Mouse (Mus musculus): Measurements from ENCODE around the gene Pakap.

Pakap gene

GRCm38 (mm10) chr4:57592751-57593150 lies 24.8 kb downstream of the Pakap start:
- no peak for DNase-seq (ENCODE audit: low read depth, low spot score)

DNA sequence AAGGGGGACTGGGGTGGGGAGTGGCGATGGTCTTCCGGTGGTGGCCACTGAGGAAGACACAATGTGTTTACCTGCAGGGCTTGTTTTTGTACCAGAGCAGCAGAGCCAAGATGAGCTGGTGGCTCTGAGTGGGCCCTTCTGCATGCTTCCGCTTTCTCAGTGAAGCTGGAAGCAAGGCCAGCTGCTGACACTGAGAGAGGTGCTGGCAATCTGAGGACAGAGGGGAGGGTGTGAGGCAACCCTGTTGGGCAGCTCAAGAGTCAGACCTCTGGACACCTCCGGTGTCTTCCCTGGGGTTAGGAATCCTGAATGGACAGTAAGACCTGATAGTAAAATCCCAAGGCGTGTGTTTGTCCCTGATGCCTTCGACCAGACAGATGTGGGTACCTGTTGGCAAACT lies 32.0 kb downstream of the Pakap start:
- DNase-seq (ENCODE audit: low read depth, low spot score), result no peak
- H3K27me3 ChIP-seq (ENCODE audit: control insufficient read depth, insufficient read depth, low read length, poor library complexity, severe bottlenecking), result no peaks in the 10 kb centered on the region
- H3K36me3 ChIP-seq (ENCODE audit: control insufficient read depth, insufficient read depth, low read length, poor library complexity, severe bottlenecking), result no peaks in the 10 kb centered on the region

More at GRCm38 (mm10) chr4:57592751-57593150, 24.8 kb downstream of the Pakap start:
- Histone ChIP-seq H3K36me3 (ENCODE audit: control insufficient read depth, insufficient read depth, low read length, poor library complexity, severe bottlenecking) (no peaks in the 10 kb centered on the region), H3K27me3 (ENCODE audit: control insufficient read depth, insufficient read depth, low read length, poor library complexity, severe bottlenecking) (no peaks in the 10 kb centered on the region)

- H3K27me3 ChIP-seq (ENCODE audit: control insufficient read depth, insufficient read depth, low read length, poor library complexity, severe bottlenecking), result no peaks in the 10 kb centered on the region
- H3K36me3 ChIP-seq (ENCODE audit: control insufficient read depth, insufficient read depth, low read length, poor library complexity, severe bottlenecking), result no peaks in the 10 kb centered on the region
- DNase-seq (ENCODE audit: low read depth, low spot score), result no peak
Observed at GRCm38 (mm10) chr4:57600685-57601457, 32.9 kb downstream of the Pakap start.

DNA sequence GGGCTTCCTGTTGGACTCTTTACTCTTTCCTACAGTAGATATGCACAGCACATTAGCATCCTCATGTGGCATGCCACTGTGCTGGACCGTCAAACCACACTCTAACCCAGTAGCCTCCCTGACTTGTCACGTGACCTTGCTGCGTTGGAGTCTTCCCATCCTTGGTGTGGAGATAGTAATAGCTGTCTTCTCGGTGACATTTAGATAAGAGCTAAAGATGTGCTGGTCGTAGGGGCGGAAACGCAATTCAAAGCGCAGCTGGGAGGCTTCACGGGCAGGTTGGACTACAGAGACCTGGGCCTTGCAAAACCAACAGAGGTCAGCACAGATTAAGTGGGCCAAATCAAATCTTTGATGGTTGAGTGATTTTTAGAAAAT lies 33.5 kb downstream of the Pakap start:
- no peak for DNase-seq (ENCODE audit: low read depth, low spot score)
- Histone ChIP-seq H3K27me3 (ENCODE audit: control insufficient read depth, insufficient read depth, low read length, poor library complexity, severe bottlenecking) (no peaks in the 10 kb centered on the region), H3K36me3 (ENCODE audit: control insufficient read depth, insufficient read depth, low read length, poor library complexity, severe bottlenecking) (no peaks in the 10 kb centered on the region)

- Histone ChIP-seq H3K27me3 (ENCODE audit: control insufficient read depth, insufficient read depth, low read length, poor library complexity, severe bottlenecking) (no peaks in the 10 kb centered on the region), H3K36me3 (ENCODE audit: control insufficient read depth, insufficient read depth, low read length, poor library complexity, severe bottlenecking) (no peaks in the 10 kb centered on the region)
- no peak for DNase-seq (ENCODE audit: low read depth, low spot score)
Observed at GRCm38 (mm10) chr4:57601903-57602617, 34.1 kb downstream of the Pakap start.

GRCm38 (mm10) chr4:57606258-57606657 lies 38.3 kb downstream of the Pakap start:
- no peaks in the 10 kb centered on the region for H3K36me3 ChIP-seq (ENCODE audit: control insufficient read depth, insufficient read depth, low read length, poor library complexity, severe bottlenecking)
- no peaks in the 10 kb centered on the region for H3K27me3 ChIP-seq (ENCODE audit: control insufficient read depth, insufficient read depth, low read length, poor library complexity, severe bottlenecking)
- DNase-seq (ENCODE audit: low read depth, low spot score), result no peak

DNA sequence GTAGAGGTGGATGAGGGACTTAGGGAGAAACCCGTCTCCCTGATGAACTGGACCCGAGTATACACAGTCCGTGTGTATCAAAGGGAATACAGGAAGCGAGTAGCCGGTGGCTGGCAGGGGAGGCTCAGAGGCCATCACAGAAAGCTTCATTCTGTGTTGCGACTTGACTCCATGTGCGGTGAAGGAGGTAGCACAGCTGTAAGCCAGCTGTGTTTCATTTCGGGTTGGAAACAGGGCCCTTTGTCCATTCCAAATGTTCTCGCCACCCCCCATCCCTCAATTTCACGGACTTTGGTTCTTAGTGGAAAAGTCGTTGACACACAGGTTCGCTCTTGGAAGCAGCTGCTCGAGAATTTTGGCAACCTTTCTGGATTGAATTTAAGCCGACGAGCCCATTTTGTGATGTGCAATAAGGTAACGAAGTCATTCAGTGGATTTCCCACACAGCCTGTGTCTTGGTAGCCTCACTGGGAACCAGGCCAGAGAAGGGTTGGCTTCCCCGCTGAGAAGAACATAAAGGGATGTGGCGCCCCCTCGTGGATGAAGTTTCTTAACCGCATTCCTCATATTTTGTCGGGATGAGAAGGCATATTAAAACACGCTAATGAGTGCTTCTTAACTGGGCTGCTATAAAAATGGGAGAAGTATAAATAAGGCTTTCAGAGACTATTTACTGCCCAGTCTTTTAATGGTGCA lies 39.4 kb downstream of the Pakap start:
- Histone ChIP-seq H3K27me3 (ENCODE audit: control insufficient read depth, insufficient read depth, low read length, poor library complexity, severe bottlenecking) (no peaks in the 10 kb centered on the region), H3K36me3 (ENCODE audit: control insufficient read depth, insufficient read depth, low read length, poor library complexity, severe bottlenecking) (no peaks in the 10 kb centered on the region)
- peak; percentile 16 for DNase-seq (ENCODE audit: low read depth, low spot score)

DNA sequence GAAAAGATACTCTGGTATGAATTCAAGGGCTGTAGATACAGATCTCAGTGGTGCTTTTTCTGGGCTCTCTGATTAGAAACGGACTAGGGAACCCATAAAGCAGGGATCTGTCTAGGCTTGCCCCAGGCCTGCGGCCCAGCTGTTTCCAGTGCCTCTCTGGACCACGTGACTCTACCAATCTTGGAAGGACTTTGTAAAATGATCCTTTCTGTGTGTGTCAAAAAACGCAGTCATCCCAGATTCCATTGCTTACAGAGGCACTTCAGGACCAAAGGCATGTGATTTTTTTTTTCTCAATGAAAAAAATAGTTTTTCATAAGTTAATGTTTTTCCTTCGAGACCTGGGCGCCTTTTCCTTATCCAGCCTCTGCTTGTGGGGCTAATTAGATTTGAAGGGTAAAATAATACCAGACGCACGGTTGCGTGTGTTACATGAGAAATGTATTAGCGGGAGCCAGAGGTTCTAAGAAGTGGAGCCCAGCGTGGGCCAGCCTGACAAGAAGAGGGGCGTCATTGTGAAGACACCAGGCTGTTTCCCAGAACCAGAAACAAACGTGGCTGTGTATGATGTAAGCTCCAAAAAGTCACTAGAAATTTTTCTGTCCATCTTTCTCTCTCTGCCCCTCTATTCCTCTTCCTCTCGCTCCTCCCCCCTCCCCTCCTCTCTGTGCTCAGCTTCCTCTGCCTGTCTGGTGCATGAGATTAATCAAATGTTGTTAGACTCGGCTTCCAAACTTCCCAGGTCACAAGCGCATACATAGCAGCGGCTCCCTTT lies 43.5 kb downstream of the Pakap start:
- Histone ChIP-seq H3K36me3 (ENCODE audit: control insufficient read depth, insufficient read depth, low read length, poor library complexity, severe bottlenecking) (no peaks in the 10 kb centered on the region), H3K27me3 (ENCODE audit: control insufficient read depth, insufficient read depth, low read length, poor library complexity, severe bottlenecking) (no peaks in the 10 kb centered on the region)
- DNase-seq (ENCODE audit: low read depth, low spot score), result no peak

GRCm38 (mm10) chr4:57612716-57613115 lies 44.7 kb downstream of the Pakap start:
- Histone ChIP-seq H3K36me3 (ENCODE audit: control insufficient read depth, insufficient read depth, low read length, poor library complexity, severe bottlenecking) (no peaks in the 10 kb centered on the region), H3K27me3 (ENCODE audit: control insufficient read depth, insufficient read depth, low read length, poor library complexity, severe bottlenecking) (no peaks in the 10 kb centered on the region)
- no peak for DNase-seq (ENCODE audit: low read depth, low spot score)

DNA sequence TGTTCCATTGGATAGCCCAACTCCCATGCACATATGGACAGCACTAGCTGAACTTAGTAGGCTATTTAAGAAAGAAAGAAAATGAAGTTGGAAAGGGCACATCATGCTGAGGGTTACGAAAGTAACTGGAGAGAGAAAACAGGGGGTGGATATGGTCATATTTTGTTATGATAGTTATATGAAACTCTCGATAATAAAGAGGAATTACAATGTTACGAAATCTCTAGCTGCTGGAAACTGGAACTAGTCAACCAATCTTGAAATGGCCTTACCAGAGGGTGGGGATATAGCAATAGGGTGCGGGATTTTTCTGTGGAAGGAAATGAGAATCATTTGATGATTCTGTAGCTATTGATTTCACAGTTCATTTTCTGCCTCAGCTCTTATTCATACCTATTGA lies 46.7 kb downstream of the Pakap start:
- H3K27me3 ChIP-seq (ENCODE audit: control insufficient read depth, insufficient read depth, low read length, poor library complexity, severe bottlenecking), result no peaks in the 10 kb centered on the region
- H3K36me3 ChIP-seq (ENCODE audit: control insufficient read depth, insufficient read depth, low read length, poor library complexity, severe bottlenecking), result no peaks in the 10 kb centered on the region
- no peak for DNase-seq (ENCODE audit: low read depth, low spot score)

- Histone ChIP-seq H3K27me3 (ENCODE audit: control insufficient read depth, insufficient read depth, low read length, poor library complexity, severe bottlenecking) (no peaks in the 10 kb centered on the region), H3K36me3 (ENCODE audit: control insufficient read depth, insufficient read depth, low read length, poor library complexity, severe bottlenecking) (no peaks in the 10 kb centered on the region)
- no peak for DNase-seq (ENCODE audit: low read depth, low spot score)
Observed at GRCm38 (mm10) chr4:57618743-57619142, 50.8 kb downstream of the Pakap start.

GRCm38 (mm10) chr4:57622816-57623215 lies 54.8 kb downstream of the Pakap start:
- no peak for DNase-seq (ENCODE audit: low read depth, low spot score)
- no peaks in the 10 kb centered on the region for H3K36me3 ChIP-seq (ENCODE audit: control insufficient read depth, insufficient read depth, low read length, poor library complexity, severe bottlenecking)

GRCm38 (mm10) chr4:57624819-57625218 lies 56.8 kb downstream of the Pakap start:
- Histone ChIP-seq H3K27me3 (ENCODE audit: control insufficient read depth, insufficient read depth, low read length, poor library complexity, severe bottlenecking) (no peaks in the 10 kb centered on the region), H3K36me3 (ENCODE audit: control insufficient read depth, insufficient read depth, low read length, poor library complexity, severe bottlenecking) (no peaks in the 10 kb centered on the region)
- no peak for DNase-seq (ENCODE audit: low read depth, low spot score)

More at GRCm38 (mm10) chr4:57622816-57623215, 54.8 kb downstream of the Pakap start:
- H3K27me3 ChIP-seq (ENCODE audit: control insufficient read depth, insufficient read depth, low read length, poor library complexity, severe bottlenecking), result no peaks in the 10 kb centered on the region

GRCm38 (mm10) chr4:57625306-57625705 lies 57.3 kb downstream of the Pakap start:
- Histone ChIP-seq H3K36me3 (ENCODE audit: control insufficient read depth, insufficient read depth, low read length, poor library complexity, severe bottlenecking) (no peaks in the 10 kb centered on the region), H3K27me3 (ENCODE audit: control insufficient read depth, insufficient read depth, low read length, poor library complexity, severe bottlenecking) (no peaks in the 10 kb centered on the region)
- DNase-seq (ENCODE audit: low read depth, low spot score), result no peak

All from splenic B cell, adult 2 months (primary cell).